11 mouse cellular contexts compared by ENCODE assay signal in the genomic region with DNA sequence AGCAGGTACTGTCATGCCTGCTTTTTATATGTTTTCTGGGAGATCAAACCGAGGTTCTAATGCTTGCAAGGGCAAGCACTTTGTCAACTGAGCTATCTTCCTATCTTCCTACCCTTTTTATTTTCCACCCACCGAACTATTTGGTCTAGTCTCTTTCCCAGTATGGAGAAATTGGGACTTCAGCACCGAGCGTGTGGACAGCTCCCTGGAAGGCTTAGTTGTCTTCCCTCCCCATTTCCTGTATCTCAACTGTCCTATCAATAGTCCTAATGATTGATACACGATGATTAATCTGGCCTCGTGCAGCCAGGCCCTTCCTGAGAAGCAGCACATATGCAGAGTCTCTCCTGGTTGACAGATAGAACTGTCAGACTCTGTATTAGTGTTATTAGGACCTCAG.
DNase-seq lines count a peak whose midpoint lies in the region.
"Had no signal": no experiment of that assay in that cellular context is flagged by ENCODE, and none has a peak within 500 bp of the region (broad histone marks: within the 10 kb centered on the region; RNA-seq: fewer than 3 reads in every experiment).

No protein-coding gene starts in this region.

- DNase-seq in kidney, postnatal 10 days: peak; percentile 64
- DNase-seq in kidney, adult 18-20 months: no peak
- DNase-seq in testis, postnatal 10 days (ENCODE audit: low spot score): peak; percentile 66
- no peak for DNase-seq in testis, postnatal 14 days (ENCODE audit: low spot score)
- DNase-seq in embryo, embryonic 10.5 days (ENCODE audit: low spot score): peak; percentile 65
- peak; percentile 55 for DNase-seq in retina, postnatal 1 day
- no peak for DNase-seq in cerebellum, postnatal 36 days
- no peak for DNase-seq in urinary bladder, postnatal 36 days (ENCODE audit: low spot score in 2 of 2)
- DNase-seq: forebrain, postnatal 0 days; heart, adult 2 months; layer of hippocampus, postnatal 36 days had no signal

Comparison
In these comparisons a context has a peak if more than half of its experiments do, and no peak if none do; other contexts are left out.
1. DNase-seq: peak in kidney, postnatal 10 days (single experiment), testis, postnatal 10 days (single experiment), embryo, embryonic 10.5 days (single experiment) and retina, postnatal 1 day (single experiment); none in kidney, adult 18-20 months (single experiment), testis, postnatal 14 days (single experiment), cerebellum, postnatal 36 days (0 of 2) and urinary bladder, postnatal 36 days (0 of 2).